Mouse (Mus musculus) embryo, embryonic 11.5 days (tissue): Measurements from ENCODE around the gene Crygd.
"Not testable (repeated sequence)": the region's sequence is repeated elsewhere in the genome, so short reads cannot be mapped to it uniquely, and the experiment has no call there.

Experiments used
- DNase-seq: peaks from one replicate; pipeline ENCODE4 v3.0.0-alpha.2; 2012; ENCODE audit warnings: low read depth, low spot score

Gene Crygd

GRCm38 (mm10) chr1:65063352-65063751 lies at the start of gene Crygd:
Gene Crygd (minus strand): TSS chr1:65063452.
- no peak for DNase-seq

- DNase-seq: no peak
These were observed 49.5 kb upstream of the Crygd start for GRCm38 (mm10) chr1:65112807-65113196.

DNA sequence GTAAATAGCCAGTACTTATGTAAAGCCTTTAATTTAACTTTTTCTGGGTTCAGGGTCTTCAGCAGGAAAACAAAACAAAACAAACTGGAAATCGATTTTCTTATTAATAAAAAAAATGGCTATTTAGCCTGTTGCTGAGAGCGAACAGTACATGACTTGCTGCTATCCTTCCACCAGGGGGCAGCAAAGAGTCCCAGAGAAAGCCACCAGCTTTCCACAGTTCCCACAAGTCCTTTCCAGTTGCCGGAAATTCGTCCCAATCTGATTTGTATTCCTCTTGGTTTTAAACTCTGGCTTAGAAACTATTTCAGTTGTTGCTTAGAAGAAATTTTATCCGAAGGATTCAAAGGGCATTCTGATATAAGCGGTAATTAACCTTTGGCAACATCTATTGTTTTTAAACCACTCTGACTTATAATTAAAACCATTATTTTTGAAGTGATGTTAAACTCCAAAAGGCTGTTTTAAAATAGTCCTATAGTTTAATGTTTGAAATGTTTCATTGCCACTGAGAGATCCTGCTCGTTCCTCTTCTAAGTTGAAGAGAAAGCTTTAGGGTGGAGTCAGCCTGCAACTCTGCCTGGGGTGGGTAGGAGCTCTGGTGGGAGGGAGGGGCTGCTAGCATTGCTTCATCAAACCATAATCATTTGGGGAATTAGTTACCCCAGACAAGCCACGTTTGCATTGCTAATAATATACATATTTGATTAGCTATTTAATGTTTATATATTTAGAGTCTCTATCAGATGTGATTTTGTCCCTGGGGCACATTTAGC lies 49.0 kb upstream of the Crygd start:
- DNase-seq: peak; percentile 77

DNA sequence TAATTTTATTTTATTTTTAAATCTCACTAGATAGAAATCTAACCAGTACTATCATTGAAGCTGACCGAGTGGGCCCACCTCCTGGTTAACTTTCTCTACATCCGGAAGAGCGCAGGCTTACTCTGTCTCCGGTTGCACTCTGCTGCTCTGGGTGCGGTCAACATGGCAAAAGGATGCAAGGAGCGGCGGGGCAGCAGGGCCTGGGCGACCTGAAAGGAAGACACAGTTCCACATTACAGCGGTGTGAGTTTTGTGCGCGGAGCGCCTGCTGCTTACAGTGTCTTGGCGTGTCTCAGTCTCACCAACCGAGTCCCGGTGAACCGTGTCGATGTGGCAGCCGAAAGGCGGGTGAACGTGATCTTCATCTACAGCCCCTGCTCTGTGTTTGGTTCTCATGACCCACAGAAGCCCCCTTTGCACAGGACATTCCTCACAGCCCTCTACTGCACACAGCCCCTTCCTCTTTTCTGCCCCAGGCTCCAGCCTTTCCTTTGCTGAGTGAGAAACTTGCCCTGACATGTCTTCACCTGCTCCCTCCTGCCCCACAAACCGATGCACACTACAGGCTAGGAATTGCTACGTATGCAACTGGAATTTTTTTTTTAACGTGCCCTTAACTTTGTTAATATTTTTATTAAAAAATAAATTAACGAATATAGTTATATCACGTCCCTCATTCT lies 46.6 kb upstream of the Crygd start:
- DNase-seq: no peak

GRCm38 (mm10) chr1:65109196-65109595 lies 45.9 kb upstream of the Crygd start:
- DNase-seq: no peak

DNA sequence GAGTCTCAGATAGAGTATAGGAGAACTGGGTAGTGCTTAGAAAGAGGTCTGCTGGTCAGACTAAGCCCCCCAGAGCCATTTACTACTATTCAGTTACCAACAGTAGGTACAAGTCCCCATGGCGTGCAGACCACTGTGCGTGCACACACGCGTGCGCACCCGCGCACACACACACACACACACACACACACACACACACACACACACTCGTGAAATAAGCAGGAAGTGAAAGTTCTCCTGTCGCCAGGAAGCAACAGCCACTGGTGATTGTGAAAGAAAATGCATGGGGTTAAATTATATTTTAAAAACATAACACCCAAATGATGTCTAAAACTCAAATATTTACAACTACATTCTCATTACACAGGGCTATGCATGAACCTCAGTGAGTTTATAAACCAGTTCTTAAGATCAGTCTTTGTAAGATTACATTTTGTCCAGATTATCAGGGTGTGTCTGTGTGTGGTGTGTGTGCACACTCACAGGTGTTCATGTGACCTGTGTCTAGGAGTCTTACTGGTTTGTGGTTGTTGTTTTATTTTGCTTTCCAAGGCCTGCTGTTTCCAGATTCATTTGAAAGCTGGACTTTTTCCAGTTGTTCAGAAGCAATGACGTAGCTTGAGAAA lies 44.5 kb upstream of the Crygd start:
- no peak for DNase-seq

DNA sequence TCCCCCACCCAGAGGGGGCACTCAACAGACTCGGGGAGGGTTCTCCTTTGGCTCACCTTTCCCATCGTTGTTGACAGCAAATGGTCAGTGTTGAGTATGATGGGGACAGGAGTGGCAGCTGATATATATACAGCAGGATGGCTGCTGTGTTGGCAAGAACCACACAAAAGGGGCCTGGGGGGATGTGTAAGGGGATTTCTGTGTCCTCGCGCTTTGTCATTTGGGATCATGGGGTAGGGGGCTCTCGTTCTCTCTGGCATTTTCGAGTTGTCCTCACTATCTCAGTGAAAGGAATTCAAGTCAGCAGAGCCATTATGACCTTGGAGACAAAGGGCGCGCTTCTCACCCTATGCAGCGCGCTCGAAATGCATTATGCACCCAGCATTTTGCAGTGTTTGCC lies 40.0 kb upstream of the Crygd start, which contains the start of gene Cryga:
Gene Cryga, minus strand, starts transcription at position 101 of the 400 bp plus-strand sequence.
- DNase-seq: no peak

DNA sequence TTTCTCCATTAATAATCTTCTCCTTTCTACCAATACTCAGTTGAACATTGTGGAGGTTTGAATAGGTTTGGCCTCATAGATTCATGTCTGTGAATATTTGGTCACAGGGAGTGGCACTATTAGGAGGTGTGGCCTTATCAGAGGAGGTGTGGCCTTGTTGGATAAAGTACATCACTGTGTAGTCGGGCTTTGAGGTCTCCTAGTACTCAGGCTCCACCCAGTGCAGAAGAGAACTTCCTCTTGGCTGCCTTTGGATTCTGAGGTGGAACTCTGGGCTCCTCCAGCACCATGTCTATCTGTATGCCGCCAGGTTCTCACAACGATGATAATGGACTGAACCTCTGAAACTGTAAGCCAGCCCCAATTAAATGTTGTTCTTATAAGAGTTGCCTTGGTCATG lies 33.7 kb upstream of the Crygd start:
- DNase-seq: no peak

DNA sequence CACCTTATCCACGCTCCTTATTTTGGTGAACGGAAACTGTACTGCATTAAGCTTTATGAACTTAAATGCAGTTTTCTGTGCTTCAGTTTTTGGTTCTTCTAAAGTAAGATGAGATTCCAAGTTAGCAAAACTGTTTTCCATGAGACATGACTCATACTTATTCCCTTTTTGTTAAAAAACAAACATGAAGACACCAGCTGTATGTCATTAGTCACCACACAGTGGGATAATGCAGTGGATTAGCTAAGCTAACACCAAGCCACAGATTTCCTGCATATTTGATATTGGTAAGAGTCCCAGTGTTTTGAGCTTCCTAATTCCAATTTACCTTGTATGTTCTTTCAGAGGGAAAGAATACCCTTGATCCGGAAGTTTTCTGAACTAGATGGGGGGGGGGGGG lies 28.3 kb upstream of the Crygd start:
- DNase-seq: no peak

- DNase-seq: no peak
These were observed 27.1 kb upstream of the Crygd start for GRCm38 (mm10) chr1:65090370-65090769.

- DNase-seq: no peak
These were observed 25.5 kb upstream of the Crygd start for GRCm38 (mm10) chr1:65088567-65089356.

GRCm38 (mm10) chr1:65082188-65082587 lies 18.9 kb upstream of the Crygd start, which contains the start of gene Crygb:
Gene Crygb (minus strand): TSS chr1:65082288.
- DNase-seq: no peak

GRCm38 (mm10) chr1:65075607-65076006 lies 12.4 kb upstream of the Crygd start:
- DNase-seq: no peak

DNA sequence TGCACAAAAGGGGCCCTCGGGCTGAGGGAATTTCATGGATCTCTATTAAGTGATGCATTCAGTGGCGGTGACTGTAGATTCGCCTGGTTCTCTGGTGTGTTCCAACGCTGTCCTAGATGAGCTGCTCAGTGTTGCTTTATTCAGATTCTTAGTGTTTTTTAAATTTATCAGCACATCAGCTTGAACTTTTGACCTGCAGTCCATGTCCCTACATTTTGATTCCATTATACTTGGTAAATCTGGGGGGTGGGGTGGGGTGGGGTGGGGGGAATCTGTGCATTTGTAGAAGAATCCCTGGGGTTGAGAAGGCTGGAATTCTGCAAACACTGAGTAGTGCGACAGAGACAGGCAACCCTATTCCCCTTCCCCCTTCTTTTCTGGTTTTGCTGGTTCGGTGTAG lies 10.3 kb upstream of the Crygd start, which contains the start of gene Crygc:
Gene Crygc, minus strand, starts transcription at position 101 of the 400 bp plus-strand sequence.
- DNase-seq: no peak

- DNase-seq: no peak
These were observed 4.6 kb upstream of the Crygd start for GRCm38 (mm10) chr1:65067842-65068241.

DNA sequence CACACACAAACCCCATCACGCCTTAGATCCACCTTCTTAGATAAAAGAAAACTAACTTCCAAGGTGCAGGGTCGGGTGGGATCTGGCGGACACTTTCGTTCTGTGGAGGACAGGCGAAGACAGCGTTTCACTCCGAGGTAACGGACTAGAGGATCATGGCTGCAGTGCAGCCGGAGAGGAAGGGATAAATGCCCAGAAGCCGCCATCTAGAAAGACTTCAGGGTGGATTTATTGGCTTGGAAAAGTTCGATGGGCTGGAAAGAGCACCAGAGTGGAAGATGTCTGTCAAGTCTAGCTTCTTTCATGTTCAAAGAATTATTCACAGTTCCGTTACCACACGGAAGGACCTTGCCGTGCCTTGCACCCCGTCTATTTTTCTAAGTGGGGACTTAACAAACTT lies 949 bp upstream of the Crygd start:
- DNase-seq: no peak

GRCm38 (mm10) chr1:65052140-65052539 lies 11.1 kb downstream of the Crygd start:
- DNase-seq: no peak

GRCm38 (mm10) chr1:65051696-65052095 lies 11.6 kb downstream of the Crygd start:
- no peak for DNase-seq

- not testable (repeated sequence) for DNase-seq
These were observed 12.3 kb downstream of the Crygd start, which contains the start of gene Cryge for GRCm38 (mm10) chr1:65050952-65051351. Gene Cryge (minus strand): TSS chr1:65051149.

GRCm38 (mm10) chr1:65048781-65049180 lies 14.5 kb downstream of the Crygd start:
- peak; percentile 7 for DNase-seq

DNA sequence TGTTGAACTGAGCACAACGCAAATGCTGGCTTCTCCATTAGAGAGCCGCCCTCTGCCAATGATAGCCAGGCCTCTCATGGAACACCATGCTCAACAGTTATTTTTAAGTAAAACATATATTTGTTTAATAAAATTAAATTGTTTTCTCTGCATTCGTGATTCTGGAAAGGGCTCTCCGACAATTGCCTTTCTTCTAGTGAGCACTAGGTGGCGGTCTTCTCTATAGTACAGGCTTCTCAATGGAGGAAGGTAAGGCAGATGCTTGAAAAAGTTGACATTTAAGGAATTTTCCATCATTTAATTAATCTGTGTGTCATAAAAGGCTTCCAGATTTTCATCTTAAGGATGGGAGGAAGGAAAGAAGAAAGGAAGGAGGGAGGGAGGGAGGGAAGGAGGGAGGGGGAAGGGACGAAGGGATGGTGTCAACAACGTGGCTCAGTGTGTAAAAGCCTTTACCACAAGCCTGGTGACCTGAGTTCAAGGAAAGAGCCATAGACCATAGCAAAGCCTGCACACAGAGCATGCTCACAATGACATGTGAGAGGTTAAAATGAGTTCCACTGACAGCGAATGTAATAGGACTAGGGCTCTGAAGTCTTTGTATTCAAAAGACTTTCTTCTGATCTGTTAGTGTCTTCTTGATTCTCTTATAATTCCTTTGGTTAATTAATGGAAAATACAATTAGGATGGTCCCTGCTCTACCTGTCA lies 16.7 kb downstream of the Crygd start:
- peak; percentile 11 for DNase-seq
